Mouse (Mus musculus) gastrocnemius, adult 8-10 months (tissue): ENCODE results near the gene Per1. TPM values are rescaled to one million over a fixed set of nuclear protein-coding genes. Genes with fewer than 3 reads are reported as not detected.

ENCODE experiments used
- DNase-seq, 2 experiments: peaks; one replicate each; pipeline ENCODE4 v3.0.0; 2022; ENCODE audit warnings: low spot score in 2 of 2
- total RNA-seq, 4 experiments: library from RNA; stranded (reverse); gene quantifications; 2 replicates each; pipeline ENCODE4 v1.2.4; 2022

The Per1 gene
- total RNA-seq, 4 experiments from 2014 or later = 58.8 to 81.4 (median 70.4) TPM

DNA sequence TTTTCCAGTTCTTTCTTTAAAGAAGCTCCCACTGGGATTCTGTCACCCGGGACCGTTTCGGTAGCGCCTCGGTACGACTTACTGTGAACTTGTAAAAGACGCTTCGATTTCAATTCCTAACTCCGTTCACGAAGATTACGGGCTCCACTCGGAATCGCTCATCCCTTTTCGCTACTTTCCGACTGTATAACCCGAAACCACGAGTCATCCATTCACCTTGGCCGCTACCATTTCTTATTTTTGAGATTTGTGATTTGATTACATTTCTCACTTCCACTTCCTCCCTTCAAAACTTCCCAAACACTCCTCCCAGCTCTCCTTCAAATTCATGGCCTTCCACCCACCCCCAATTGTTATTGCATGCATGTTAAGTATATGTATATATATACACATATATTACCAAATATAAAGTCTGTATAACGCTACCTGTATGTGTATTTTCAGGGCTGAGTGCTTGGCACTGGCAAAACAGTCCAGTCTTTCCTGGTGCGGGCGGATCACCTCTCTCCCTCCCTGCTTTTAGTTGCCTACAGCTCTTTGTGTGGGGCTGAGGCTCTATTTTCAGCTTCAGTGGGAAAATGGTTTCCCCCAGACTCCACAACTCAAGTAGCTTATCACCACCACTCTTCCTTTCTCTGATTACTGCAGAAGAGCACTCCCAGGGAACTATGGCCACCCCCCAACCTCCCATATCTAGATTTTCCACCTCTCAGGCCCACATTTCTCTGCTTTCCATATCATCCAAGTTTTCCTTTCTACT is 16.2 kb downstream of the Per1 start:
- no peak for DNase-seq

DNA sequence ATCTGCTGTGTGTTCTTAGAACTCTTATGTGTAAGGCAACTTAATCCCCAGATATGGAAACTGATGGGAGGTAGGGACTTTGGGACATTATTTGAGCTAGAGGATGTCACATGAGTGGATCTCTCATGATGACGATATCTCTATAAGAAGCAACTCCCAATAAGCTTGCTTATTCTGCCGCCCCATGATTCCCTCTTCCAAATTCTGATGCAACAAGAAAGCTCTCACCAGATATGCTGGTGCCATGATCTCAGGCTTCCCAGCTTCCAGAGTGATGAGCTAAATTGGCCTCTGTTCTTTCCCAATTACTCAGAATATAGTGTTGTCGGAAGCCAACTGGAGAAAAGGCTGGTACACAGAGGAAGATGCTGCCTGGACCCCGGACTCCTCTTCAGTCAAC is 16.8 kb downstream of the Per1 start:
- DNase-seq = no peak

DNA sequence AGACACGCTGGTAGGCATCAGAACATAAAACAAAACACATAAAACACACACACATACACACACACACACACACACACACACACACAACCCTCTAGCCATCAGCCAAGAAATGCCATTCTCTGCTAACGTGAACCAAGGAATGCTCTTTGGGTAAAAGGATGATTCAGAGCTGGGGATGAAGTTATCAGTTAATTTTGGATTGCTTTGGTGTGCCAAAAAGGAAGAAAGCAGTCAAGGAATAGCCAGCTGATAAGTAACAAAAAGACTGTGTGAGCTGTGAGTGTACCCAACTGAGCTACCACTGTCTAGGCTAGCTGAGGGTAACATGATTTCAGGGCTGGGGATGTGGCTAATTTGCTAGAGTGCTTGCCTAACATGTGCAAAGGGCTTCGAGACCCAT is 19.0 kb downstream of the Per1 start:
- DNase-seq = no peak

DNA sequence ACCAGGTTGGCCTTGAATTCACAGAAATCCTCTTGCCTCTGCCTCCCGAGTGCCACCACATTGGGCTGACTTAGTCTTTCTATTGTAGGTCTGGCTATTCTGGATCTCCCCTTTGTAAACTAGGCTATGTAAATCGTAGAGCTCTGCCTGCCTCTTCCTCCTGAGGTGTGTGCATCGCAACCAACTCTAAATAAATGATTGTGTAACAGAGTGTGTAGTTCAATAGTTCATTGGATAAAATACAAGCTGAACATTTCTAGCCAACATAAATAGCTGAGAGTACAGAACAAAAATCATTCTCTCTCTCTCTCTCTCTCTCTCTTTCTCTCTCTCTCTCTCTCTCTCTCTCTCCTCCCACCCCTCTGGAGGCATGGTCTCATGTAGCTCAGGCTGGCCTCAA is 19.6 kb downstream of the Per1 start:
- DNase-seq = no peak

DNA sequence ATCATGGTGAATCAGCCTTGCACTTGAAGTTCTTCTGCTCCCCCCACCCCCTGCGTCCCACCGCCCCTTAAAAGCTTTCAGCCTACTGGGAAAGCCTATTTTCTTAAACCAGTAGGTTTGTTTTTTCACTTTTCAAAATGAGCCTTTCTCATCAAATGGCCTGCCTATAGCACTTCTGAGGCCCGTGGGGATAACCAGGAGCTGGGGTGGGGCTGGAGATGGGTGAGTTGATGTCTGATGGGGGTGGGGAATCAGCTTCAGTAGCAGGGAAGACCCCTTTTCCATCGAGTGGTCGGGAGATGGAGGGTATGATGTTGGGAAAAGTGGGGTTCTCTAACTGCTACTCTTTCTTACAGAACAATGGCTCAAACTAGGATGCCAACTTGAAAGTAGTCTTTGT is 21.8 kb downstream of the Per1 start:
- no peak for DNase-seq

DNA sequence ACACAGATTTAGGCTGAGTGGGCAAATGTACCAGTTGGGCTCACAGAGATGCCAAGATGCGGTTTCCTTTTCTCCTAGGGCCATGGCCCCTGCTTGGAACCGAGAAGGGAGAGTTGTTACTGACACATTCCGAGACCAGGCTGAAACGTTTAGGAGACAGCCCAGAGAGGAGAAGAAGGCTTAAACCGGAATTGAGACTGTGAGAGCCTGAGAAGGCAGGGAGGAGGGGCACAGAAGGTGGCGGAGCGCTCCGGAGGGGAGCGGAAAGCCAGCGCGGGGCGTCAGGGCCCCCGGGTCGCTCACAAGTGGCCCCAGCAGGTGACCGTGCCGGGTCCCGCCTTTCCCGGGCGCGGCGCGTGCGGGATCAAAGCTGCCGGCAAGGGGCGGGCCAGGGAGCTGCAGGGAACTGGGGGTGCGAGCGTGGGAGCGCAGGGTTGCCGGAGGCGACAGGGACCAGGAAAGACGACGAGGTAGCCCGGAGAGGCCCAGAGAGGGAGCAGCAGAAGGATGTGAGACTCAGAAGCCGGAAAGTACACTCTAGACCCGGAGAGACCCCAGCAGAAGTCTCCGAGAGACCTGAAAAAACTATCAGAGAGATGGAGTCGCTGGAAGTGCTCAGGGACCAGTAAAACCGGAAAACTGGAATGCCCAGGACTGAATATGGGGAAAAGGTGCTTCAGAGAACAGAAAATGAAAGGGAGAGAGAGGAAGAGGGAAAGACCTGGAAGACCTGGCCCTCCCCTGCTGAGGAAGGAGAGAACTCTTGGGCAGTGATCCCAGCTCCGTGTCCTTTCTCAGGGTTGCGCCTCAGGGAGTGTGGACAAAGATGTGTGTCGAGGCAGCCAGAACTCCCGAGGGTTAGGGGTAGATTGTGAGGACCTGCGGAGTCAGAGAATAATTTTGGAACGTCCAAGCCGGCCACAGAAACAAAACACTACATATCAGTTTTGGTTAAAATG is 23.0 kb downstream of the Per1 start:
- peak in 1 of 2 experiments; percentile 44 for DNase-seq

DNA sequence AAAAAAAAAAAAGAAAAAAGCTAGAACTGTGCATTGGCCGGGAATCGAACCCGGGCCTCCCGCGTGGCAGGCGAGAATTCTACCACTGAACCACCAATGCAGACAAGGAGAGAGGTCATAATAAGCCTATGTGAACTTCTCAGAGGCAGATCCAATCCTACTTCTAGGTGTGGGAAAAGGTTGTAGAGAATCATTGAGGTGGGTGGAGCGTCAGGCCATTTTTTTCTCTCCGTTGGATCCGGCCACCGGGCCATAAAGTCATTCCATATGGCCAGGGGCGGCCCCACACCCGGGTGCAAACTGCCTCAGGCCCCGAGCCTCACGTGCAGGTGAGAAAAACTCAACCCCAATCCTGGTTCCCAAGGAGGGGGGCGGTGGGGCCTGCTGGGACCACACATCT is 23.7 kb downstream of the Per1 start:
- peak; percentile 67 to 77 for DNase-seq

DNA sequence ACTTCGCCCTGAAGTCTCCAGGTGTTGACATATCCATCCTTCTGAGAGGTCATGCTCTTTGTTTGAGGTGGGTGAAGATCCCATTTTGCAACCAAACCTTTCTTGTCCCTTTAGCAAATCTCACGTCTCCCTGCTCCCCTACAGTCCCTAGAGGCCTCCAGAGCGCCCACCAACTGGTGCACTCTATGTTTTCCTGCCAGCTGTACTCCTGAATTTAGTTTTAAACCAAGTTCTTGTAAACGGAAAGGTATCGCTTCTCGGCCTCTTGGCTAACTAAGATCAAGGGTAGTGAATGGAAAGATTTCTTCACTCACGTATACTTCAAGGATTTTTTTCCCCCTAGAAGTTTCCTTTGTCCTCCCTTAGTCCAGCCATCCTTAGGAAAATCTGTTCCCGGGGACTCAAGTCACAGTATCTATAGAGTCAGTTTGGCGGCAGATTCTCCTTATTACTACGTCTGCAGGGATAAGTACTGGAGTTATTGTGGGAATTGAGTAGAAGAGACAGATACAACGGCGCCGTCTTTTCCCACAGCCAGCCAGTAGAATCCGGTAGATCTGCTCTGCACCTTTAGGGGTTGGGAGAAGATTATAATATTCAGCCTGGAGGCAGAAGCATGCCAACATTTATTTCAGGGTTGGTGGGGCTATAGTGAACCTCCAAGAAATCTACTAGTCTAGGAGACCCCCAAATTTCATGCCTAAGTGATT is 24.6 kb downstream of the Per1 start:
- no peak for DNase-seq

DNA sequence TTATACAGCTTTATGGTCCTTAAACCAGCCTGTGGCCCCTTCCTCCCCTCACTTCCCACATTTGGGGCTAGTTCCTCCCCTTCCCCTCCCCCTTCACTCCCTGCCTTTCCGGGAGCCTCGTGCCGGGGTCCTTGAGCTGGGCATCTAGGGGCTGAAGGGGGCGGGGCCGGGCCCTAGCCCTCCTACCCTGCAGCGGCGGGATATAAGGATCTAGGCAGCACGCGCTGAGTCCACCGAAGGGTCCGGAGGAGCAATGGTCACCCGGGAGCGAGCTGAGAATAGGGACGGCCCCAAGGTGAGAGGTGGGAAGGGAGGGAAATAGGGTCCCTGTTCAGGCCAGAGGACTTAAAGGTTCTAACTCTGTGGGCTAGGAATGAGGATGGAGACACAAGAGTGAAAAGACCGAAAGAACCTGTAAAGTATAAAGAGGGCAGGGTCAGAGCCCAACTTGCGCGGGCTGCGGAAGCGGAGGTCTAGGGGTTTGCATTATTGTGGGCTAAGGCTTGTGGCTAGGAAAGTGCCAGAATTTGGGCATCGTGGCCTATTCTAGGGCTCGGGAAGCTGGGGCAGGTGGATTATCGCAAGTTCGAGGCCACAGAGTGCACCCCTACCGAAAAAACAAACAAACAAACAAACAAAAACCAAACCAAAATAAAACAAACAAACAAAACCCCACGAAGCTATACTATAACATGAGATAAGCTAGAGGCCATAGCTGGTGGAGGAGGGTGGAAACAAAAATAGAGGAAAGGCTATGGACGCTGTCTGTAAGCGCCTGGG is 25.4 kb downstream of the Per1 start, which contains the start of gene Hes7:
Hes7 (plus strand) TSS at position 184 of the 780 bp plus-strand sequence.
- DNase-seq = no peak

DNA sequence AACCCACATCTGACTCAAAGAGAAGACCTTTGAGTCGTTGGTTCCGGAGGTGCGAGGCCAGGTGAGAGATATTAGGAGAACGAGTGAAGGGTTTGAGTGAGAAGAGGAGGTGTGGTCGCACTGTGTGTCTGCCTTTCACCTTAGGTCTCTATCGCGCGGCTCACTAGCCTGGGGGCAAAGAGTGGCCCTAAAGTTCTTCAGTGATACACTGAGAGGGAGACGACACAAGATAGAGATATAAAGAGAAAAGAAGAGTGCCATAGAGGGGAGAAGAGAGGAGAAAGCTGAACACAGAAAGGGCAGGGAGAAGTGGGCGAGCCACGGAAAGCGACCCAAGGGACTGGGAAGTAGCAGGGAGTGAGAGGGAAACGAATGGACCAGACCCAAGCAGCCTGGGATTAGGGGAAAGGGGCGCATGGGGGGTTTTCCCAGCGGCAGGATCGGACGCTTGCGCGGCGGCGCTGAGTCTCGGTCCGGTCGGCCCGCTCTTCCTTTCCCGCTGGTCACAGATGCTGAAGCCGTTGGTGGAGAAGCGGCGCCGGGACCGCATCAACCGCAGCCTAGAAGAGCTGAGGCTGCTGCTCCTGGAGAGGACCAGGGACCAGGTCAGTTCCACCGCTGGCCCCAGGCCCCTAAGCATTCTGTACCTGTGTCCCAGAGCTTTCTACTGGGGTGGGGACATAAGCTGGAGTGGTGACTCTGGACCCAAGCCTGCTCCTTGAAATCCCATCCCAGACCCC is 26.2 kb downstream of the Per1 start:
- no peak for DNase-seq

DNA sequence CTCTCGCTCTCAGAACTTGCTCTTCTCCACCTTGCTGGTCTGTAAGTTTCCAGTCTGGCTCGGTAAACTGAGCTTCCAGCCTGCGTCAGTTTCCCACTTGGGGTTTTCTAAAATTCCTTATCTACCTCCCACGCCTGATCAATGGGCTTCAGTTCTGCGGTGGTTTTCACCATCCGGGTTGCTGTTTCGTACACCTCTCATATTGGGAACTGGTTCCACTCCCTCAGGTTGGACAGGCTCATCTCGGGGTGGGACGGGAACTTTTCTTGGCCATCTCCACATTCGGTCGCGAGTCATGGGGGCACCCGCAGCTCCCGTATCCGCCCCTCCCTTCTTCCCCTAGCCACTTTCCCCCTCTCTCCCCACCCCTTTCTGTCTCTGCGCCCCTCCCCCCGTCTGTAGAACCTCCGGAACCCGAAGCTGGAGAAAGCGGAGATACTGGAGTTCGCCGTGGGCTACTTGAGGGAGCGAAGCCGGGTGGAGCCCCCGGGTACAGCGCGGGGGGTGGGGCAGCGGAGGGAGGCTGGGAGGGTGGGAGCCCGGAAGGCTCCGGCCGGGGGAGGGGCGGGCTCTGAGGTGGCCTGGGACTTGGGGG is 26.8 kb downstream of the Per1 start:
- DNase-seq = no peak

DNA sequence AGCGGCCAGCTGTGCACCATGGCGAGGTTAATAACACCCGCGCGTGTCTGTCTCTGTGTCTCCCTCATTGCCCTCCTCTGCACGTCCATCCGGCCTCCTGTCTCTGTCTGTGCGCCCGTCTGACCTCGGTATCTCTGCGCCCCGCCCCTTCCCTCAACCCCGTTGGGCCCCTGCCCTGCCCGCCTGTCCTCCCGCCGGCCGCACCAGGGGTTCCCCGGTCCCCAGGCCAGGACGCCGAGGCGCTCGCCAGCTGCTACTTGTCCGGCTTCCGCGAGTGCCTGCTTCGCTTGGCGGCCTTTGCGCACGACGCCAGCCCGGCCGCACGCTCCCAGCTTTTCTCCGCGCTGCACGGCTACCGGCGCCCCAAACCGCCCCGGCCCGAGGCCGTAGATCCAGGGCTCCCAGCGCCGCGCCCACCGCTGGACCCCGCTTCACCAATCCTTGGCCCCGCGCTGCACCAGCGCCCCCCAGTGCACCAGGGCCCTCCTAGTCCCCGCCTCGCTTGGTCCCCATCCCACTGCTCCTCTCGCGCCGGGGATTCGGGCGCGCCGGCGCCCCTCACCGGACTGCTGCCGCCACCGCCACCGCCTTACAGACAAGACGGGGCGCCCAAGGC is 27.4 kb downstream of the Per1 start, which contains the start of gene 9130213A22Rik:
9130213A22Rik (minus strand) TSS at position 254 of the 616 bp plus-strand sequence.
- peak; percentile 83 to 88 for DNase-seq

DNA sequence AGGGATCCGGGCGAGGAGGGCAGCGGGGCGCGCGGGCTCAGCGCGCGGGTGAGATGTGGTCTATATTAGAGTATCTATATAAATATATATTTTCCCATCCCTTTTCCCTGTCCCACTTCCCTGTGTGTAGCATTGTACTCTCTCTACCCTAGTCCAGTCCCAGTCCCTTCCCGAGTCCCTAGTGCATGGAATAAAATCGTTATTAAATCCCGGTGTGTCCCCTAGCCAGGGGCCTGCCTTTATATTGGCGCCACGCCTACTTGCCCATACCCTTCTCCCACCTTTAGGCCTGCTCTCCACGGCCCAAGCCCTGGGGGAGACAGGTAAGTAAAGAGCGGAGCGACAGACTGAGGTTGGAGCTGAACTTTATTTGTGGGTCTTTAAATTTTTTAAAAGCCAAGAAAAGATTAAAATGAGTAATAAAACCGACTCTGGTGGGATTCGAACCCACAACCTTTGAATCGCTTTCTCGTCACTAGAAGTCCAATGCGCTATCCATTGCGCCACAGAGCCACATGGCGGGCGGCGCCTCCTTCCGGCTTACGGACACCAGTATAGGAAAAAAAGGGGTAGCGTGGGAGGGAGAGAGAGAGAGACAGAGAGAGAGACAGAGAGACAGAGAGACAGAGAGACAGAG is 28.2 kb downstream of the Per1 start:
- DNase-seq = peak; percentile 85 to 88

DNA sequence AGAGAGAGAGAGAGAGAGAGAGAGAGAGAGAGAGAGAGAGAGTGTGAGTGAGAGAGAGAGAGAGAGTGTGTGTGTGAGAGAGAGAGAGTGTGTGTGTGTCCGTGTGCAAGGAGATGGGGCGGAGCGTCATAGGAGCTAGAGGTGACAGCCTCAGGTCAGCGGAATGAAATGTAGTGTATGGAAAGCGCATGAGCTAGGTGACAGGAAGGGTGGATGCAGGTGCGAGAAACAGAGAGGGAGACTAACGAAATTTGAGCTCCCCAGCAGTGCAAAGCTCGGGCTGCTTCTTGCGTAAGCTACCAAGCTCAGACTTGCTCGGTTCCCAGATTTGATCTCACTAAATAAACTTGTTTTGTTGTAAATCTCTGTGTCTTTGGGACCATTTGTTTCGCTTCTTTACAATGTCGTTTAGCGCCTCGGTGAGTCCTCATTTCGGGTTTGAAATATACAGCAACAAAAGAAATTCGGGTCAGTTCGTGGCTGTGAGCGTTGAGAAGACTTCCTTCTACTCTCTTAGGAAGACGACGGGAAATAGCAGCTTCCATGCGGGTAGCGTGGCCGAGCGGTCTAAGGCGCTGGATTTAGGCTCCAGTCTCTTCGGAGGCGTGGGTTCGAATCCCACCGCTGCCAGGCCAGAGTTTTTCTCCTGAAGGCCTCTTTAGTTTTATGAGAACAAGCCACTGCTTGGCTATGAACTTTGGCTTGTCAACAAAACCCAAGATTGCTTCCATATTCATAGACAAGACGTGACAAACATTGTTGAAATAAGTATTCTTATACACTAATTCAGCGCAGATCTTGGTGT is 28.9 kb downstream of the Per1 start:
- peak; percentile 82 to 83 for DNase-seq

DNA sequence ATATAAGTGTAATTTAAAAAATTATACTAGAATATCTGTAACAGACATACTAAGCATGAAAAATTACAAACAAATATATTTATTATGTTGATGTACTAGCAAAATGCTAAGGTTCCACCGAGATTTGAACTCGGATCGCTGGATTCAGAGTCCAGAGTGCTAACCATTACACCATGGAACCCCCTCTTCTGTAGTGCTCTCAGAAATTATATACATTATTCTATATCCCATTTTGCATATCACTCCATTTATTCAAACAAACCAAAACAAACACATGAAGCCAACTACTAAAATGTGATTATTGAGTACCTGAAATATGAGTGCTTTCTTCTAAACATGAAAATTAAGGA is 29.5 kb downstream of the Per1 start:
- DNase-seq = no peak

DNA sequence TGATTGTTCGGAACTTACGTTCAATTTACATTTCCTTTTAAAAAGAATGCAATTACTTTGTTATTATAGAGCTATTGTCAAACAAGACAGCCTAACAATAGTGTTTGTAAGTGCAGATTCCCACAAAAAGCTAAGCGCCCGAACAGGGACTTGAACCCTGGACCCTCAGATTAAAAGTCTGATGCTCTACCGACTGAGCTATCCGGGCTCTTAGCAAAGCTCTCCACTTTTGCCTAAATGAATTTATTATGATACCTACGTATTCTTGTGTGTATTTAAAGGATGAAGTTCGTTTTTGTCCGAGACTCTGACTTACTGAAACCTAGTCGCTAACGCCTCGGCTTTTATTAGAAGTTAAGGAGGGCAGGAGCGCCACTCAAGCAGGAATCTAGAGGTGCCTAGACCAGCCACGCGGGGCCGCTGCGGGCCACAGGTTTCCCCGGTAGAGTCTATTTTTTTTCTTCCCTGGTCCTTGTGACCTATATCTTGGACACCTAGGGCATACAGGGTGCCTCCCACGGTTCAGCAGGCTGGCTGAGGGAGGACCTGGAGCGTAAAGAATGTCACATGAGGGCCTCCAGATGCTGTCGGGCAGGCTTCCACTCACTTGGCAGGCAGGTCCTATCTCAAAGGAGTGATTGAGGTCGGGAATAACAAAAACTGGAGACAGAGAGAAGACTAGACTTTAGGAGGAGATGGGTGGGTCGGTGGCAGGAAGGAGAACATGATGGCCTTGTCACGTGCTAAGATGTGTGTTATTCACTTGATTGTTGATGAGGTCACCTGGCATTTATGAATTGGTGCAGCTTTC is 30.2 kb downstream of the Per1 start:
- DNase-seq = peak; percentile 72 to 77

DNA sequence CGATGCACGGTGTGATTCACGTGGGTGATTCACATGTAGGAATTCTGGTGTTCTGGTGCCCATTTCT is 30.7 kb downstream of the Per1 start, which contains the start of gene Aloxe3:
Aloxe3 (plus strand) TSS at position 45 of the 67 bp plus-strand sequence.
- DNase-seq = no peak
